Mouse (Mus musculus) MEL (cell line): ENCODE measurements around the gene Cyb561d1.

Experiments used
- CTCF ChIP-seq, 3 experiments: IDR thresholded peaks in 2 of 3; conservative IDR thresholded peaks in 1 of 3; 2 replicates each; pipeline ENCODE4 v1.5.1; 2011 to 2012; ENCODE audit warnings: low read length in 3 of 3, low read depth in 2 of 3, mild to moderate bottlenecking in 2 of 3, improper control_type of control experiment in 1 of 3, inconsistent platforms in 1 of 3, mixed read lengths in 1 of 3, moderate library complexity in 1 of 3; ENCODE audit not compliant: control insufficient read depth in 1 of 3, insufficient read depth in 1 of 3, poor library complexity in 1 of 3, severe bottlenecking in 1 of 3
- JUND ChIP-seq: IDR thresholded peaks from 2 replicates; pipeline ENCODE4 v1.6.1; 2011; ENCODE audit warnings: low read depth, mild to moderate bottlenecking, improper control_type of control experiment, low read length
- POLR2A ChIP-seq, 2 experiments: IDR thresholded peaks; 2 replicates each; pipeline ENCODE4 v1.6.1; 2011 to 2012; ENCODE audit warnings: low read length in 2 of 2, mild to moderate bottlenecking in 2 of 2, control low read depth in 1 of 2, improper control_type of control experiment in 1 of 2, low read depth in 1 of 2, moderate library complexity in 1 of 2; ENCODE audit not compliant: control insufficient read depth in 1 of 2, insufficient read depth in 1 of 2, poor library complexity in 1 of 2
- ZKSCAN1 ChIP-seq: IDR thresholded peaks from 2 replicates; pipeline ENCODE4 v1.6.1; 2012; ENCODE audit warnings: low read depth, mild to moderate bottlenecking, inconsistent platforms, low read length, improper control_type of control experiment, moderate library complexity

DNA sequence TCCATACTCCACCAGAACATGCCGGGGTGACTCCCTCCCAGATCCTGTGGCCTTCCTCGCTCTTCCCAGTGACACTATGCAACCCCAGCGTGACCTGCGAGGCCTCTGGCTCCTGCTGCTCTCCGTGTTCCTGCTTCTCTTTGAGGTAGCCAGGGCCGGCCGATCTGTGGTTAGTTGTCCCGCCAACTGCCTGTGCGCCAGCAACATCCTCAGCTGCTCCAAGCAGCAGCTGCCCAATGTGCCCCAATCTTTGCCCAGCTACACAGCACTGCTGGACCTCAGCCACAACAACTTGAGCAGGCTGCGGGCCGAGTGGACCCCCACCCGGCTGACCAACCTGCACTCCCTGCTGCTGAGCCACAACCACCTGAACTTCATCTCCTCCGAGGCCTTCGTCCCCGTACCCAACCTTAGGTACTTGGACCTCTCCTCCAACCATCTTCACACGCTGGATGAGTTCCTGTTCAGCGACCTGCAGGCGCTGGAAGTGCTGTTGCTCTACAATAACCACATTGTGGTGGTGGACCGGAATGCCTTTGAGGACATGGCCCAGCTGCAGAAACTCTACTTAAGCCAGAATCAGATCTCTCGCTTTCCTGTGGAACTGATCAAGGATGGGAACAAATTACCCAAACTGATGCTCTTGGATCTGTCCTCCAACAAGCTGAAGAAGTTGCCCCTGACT lies 13.8 kb downstream of the Cyb561d1 start:
- TF ChIP-seq POLR2A (IDR thresholded peaks at IDR 0.05; ENCODE audit: control insufficient read depth in 1 of 2, insufficient read depth in 1 of 2, low read depth in 1 of 2, low read length in 2 of 2, poor library complexity in 1 of 2) (no peak), CTCF (IDR thresholded peaks at IDR 0.05 in 2 of 3, conservative IDR thresholded peaks at IDR 0.05 in 1 of 3; ENCODE audit: control insufficient read depth in 1 of 3, insufficient read depth in 1 of 3, low read depth in 2 of 3, low read length in 3 of 3, poor library complexity in 1 of 3, severe bottlenecking in 1 of 3) (no peak), ZKSCAN1 (no peak), JUND (no peak)
